Mouse (Mus musculus): ENCODE measurements at regions not wholly inside any gene's neighbourhood (a gene's known extent, or its start where the extent isn't known, plus 50 kb on each side); places are given as distances from the start of the nearest gene placed in this dataset.

- DNase-seq = no peak
Observed at GRCm38 (mm10) chr7:136825647-136826046, 68.8 kb upstream of the Mgmt start.

GRCm38 (mm10) chr7:136829621-136830313 lies 64.6 kb upstream of the Mgmt start:
- DNase-seq = no peak

GRCm38 (mm10) chr7:136832419-136832818 lies 62.0 kb upstream of the Mgmt start:
- DNase-seq = no peak

GRCm38 (mm10) chr7:136838971-136839370 lies 55.4 kb upstream of the Mgmt start:
- DNase-seq = no peak

GRCm38 (mm10) chr7:136840224-136840623 lies 54.2 kb upstream of the Mgmt start:
- DNase-seq = no peak

GRCm38 (mm10) chr7:136842751-136843150 lies 51.7 kb upstream of the Mgmt start:
- DNase-seq = no peak

GRCm38 (mm10) chr7:136844282-136844681 lies 50.1 kb upstream of the Mgmt start:
- DNase-seq = no peak

Measured in B cell, adult 2 months (primary cell).